Mouse (Mus musculus): ENCODE results near the gene Olfr912.

Olfr912 gene

DNA sequence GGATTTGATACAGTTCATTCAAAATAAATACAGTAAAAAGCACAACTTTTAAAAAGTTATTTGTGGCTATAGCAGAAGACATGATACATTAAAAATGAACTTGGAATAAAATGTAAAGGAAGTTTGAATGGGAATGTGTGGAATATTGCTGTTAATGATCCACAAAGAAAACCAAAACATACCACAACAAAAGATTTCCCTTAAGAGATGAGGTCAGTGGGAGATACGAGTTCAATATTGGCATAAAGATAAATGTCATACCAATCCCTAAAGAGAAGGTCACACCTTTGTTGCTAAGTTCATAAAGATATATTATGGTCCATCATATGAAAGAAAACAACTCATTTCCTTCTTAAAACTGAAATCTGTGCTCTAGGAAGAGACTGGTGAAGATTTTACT, at the start of gene Olfr912:
Olfr912 (plus strand) TSS at position 301 of the 400 bp plus-strand sequence.
- DNase-seq (ENCODE audit: low spot score) = no peak

DNA sequence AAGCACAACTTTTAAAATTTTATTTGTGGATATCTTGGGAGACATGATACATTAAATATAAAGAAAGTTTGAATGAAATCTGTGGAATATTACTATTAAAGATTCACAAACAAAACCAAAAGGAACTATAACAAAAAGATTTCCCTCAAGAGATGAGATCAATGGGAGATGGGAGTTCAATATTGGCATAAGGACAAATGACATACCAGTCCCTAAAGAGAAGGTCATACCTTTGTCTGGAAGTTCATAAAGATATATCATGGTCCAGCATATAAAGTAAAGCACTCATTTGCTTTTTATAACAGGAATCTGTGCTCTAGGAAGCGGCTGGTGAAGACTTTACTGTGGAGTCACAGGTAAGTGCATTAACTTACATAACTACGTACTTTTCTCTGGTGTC, 42.4 kb upstream of the Olfr912 start, which contains the start of gene Olfr910:
Olfr910 (plus strand) TSS at position 301 of the 400 bp plus-strand sequence.
- no peak for DNase-seq (ENCODE audit: low spot score)

DNA sequence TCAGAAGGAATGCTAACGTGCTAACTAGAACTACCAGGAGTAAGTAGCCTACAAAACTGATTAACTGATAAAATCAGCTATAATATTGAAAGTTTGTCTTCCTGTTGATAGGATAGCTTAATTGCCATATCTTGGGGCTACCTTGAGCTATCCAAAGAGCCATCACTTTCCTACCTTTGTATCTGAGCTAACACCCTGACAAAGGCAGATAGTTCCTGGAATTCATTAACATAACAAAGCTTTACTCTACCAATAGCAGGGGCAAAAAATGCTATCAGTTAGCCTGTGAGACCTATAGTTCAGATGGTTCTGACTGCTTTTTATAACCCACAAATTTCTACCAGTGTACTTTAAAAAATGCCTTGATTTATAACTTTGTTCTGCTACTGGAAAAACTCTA, 11.1 kb downstream of the Olfr912 start:
- DNase-seq (ENCODE audit: low spot score) = no peak

DNA sequence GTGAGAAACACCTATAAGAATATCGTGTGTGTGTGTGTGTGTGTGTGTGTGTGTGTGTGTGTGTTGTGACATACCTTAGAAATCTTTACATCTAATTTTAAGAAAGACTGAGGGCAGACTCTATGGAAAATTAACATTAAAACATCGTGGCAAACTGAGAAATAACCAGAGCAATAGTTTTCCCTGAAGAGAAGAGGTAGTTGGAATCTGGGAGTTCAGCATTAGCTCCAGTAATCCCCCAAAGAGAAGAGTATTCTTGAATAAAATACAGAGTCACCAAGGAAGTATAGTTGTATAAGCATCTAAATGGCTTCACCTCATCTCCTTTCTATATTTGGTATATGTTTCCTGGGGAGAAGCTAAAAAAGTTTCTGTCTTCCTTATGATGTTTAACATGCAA, 12.5 kb downstream of the Olfr912 start, which contains the start of gene Olfr913:
Olfr913 (plus strand) TSS at position 301 of the 400 bp plus-strand sequence.
- no peak for DNase-seq (ENCODE audit: low spot score)

DNA sequence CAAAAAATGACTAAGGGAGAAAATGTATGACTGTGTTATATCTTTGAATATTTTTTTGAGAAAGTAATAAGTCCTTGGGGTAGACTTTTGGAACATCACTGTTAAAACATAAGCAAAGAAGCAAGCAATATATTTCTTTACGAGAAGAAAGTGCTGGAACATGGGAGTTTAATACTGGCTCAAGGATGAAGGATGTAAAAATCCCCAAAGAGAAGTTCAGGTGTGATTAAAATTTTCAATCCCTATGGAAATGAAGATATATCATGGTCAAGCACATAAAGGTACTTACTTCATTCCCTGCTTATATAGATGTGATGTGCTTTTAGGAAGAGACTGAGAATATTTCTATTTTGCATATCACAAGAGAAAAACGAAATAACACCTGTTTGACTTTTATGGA, 24.8 kb downstream of the Olfr912 start, which contains the start of gene Olfr914:
Olfr914 (plus strand) TSS at position 301 of the 400 bp plus-strand sequence.
- no peak for DNase-seq (ENCODE audit: low spot score)

DNA sequence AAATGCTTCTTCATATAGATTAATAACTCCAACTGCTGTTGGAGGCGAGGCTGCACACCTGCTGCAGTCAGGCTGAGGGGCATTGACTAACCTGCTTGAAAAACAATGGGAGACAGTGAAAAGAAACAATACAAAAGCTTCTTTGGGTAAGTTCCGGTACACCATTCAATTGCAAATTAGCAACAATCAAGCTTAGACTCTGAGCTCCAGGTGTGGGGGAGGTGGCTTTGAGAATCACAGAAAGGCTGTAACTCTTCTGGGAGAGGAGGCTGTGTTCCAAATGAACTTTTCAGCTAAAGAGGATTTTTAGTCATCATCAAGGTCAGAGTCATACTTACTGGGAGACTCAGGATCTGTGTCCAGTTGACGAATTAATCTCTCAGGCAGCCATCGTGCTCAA, 52.4 kb downstream of the Olfr912 start:
- no peak for DNase-seq (ENCODE audit: low spot score)

Data from embryo, embryonic 10.5 days (tissue).